ENCODE assay signal across 8 mouse cellular contexts in genomic region chr10:115385018-115386002, GRCm38 (mm10). TPM values are rescaled to one million over a fixed set of nuclear protein-coding genes. Genes with fewer than 3 reads are reported as not detected.
DNase-seq lines count a peak whose midpoint lies in the region; ATAC-seq lines count a peak whose summit lies in the region.

No protein-coding gene starts in this region.

- ATAC-seq in frontal cortex, adult (ENCODE audit: low TSS enrichment): peak; percentile 31

- peaks cover 27% of the 10 kb centered on the region for H3K36me3 ChIP-seq in hindbrain, embryonic 10.5 days

- H3K4me3 ChIP-seq in hindbrain, embryonic 10.5 days: peak overlapping the region; percentile 95

- no peaks in the 10 kb centered on the region for H3K27me3 ChIP-seq in hindbrain, embryonic 10.5 days (ENCODE audit: insufficient read depth, poor library complexity, severe bottlenecking)

- peaks cover 46% of the 10 kb centered on the region for H3K4me1 ChIP-seq in hindbrain, embryonic 10.5 days (replicated peaks)

- H3K9me3 ChIP-seq in hindbrain, embryonic 10.5 days: no peaks in the 10 kb centered on the region

- peak overlapping the region; percentile 97 for H3K27ac ChIP-seq in hindbrain, embryonic 10.5 days

- DNase-seq in MEL-GATA-1-ER (ENCODE audit: extremely low read depth, low read depth): peak; percentile 49
- DNase-seq in cerebellum, adult 8-10 months: peak; percentile 56
- DNase-seq in hindbrain, embryonic 10.5 days (ENCODE audit: low spot score): peak; percentile 74
- peak; percentile 68 to 74 for DNase-seq in layer of hippocampus, postnatal 10 days (ENCODE audit: low spot score in 2 of 2)
- peak; percentile 79 for DNase-seq in lung, postnatal 10 days
- peak; percentile 51 for DNase-seq in ovary, postnatal 14 days (ENCODE audit: low spot score)
- DNase-seq in thymus, postnatal 25 days: peak; percentile 73

- WGBS in hindbrain, embryonic 10.5 days: under 1% methylated on average over 101 of the region's 101 CpGs

RNA-seq across cellular contexts. Expression of gene Zfc3h1, which starts 0.6 kb away (rescaled TPM):
- 13.3 and 19.3 TPM in 2 replicates for polyA plus RNA-seq in hindbrain, embryonic 10.5 days (2016; fragmentation: Nextera tagmentation; extraction: Ambion mirVana)
- total RNA-seq in layer of hippocampus, postnatal 10 days (2021): 10 to 100 TPM; 50.1 to 54.9 TPM

RNA-seq across cellular contexts. Expression of gene Thap2, which starts 1.1 kb away (rescaled TPM):
- 23.5 and 25.8 TPM in 2 replicates for polyA plus RNA-seq in hindbrain, embryonic 10.5 days (2016; fragmentation: Nextera tagmentation; extraction: Ambion mirVana)
- 10 to 100 TPM; 12.2 to 13.4 TPM for total RNA-seq in layer of hippocampus, postnatal 10 days (2021)

RNA-seq across cellular contexts. Expression of gene Tmem19, which starts 23.0 kb away (rescaled TPM):
- polyA plus RNA-seq in hindbrain, embryonic 10.5 days (2016; fragmentation: Nextera tagmentation; extraction: Ambion mirVana): 33.9 and 35.8 TPM in 2 replicates
- total RNA-seq in layer of hippocampus, postnatal 10 days (2021): 10 to 100 TPM; 49.8 to 52.0 TPM

Comparison
In these comparisons a context has a peak if more than half of its experiments do, and no peak if none do; other contexts are left out.
1. Peak in every context shown above with its lines: DNase-seq, ATAC-seq, H3K4me3 ChIP-seq and H3K27ac ChIP-seq.